Mouse (Mus musculus) erythroblast, adult 5-6 weeks (primary cell): Measurements from ENCODE around the gene Serpina1c. TPM values are rescaled to one million over a fixed set of nuclear protein-coding genes. Genes with fewer than 3 reads are reported as not detected.
"Not testable (repeated sequence)": the region's sequence is repeated elsewhere in the genome, so short reads cannot be mapped to it uniquely, and the experiment has no call there.

Experiments
- ATAC-seq: replicated peaks from 2 replicates; pipeline ENCODE4 v1.8.0; 2016; ENCODE audit warnings: moderate number of reproducible peaks, mild to moderate bottlenecking, moderate TSS enrichment, inconsistent platforms; ENCODE audit not compliant: poor library complexity, low FRiP score, severe bottlenecking
- total RNA-seq, 2 experiments: library from RNA; stranded (forward) in 1 of 2; stranded (reverse) in 1 of 2; fragments of 150-400 nt in 1 of 2; fragments of 200-764, 138-1000 nt in 1 of 2; gene quantifications; 2 replicates each; pipeline versions ENCODE4 v1.2.3 to v1.2.4; 2015 to 2017; ENCODE audit warnings: low replicate concordance in 2 of 2

Gene Serpina1c
- not detected in 2 replicates for total RNA-seq (2015; ENCODE audit: low replicate concordance)
- not detected in 2 replicates for total RNA-seq (2017; ENCODE audit: low replicate concordance)

DNA sequence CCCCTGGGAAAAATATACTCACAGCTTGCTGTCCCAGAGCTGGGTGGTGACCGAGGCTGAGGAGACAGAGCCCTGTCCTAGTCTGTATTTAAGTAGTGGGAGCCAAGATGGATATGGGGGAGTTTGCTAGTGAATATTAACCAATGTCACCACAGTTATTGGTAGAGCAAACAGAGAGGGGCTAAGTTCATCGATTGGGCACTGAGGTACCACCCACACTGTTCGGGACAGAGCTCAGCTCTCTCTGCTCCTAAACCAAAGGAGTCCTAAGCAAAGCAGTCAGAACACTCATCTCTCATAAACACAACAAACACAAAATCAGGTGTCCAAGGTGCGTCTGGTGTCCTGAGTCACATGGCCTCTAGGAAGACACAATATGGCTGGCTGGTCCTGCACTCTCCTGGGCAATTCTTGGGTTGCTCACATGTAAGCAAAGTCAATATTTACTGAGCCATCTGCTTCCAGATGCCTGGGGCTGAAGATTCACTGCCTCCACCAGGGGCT, at the start of gene Serpina1c:
Serpina1c (minus strand) TSS at position 51 of the 504 bp plus-strand sequence.
- not testable (repeated sequence) for ATAC-seq

- ATAC-seq = not testable (repeated sequence)
Measured at GRCm38 (mm10) chr12:103952972-103953371, 48.3 kb upstream of the Serpina1c start.

- ATAC-seq = no peak
Measured at GRCm38 (mm10) chr12:103946243-103946642, 41.6 kb upstream of the Serpina1c start.

GRCm38 (mm10) chr12:103909181-103909580, 4.5 kb upstream of the Serpina1c start:
- not testable (repeated sequence) for ATAC-seq

DNA sequence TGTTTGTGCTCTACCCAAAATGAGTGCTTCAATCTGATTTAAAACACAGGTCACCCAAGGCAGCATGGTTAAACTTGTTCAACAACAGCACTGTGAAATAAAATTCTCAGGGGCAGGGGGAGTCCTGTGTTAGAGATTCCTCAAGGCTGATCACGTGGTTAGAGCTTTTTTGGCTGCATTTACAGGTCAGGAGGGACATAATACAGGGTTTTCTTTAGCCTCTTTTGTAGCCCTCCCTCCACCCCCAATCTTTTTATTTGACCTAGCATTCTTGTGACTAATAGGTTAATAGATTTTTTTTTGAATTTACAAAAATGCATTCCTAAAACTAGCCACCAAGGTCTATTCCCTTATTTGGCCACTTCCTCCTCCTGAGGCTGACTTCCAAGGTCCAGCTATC, 3.1 kb upstream of the Serpina1c start:
- not testable (repeated sequence) for ATAC-seq

GRCm38 (mm10) chr12:103901929-103902328, 2.8 kb downstream of the Serpina1c start:
- ATAC-seq = not testable (repeated sequence)

DNA sequence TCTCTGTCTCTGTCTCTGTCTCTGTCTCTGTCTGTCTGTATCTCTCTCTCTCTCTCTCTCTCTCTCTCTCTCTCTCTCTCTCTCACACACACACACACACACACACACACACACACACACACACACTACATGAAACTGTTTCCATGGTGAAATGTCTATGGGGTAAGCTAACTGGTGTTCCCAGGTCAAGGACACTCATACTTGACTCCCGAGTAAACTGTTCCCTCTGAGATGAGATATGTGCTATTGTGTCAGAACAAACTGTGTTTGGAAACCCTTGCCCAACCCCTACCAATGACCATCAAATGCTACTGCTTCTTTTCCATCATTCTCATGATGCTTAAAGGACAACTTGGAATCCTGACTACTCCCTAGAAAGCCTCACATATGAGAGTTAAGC, 37.8 kb downstream of the Serpina1c start:
- not testable (repeated sequence) for ATAC-seq

DNA sequence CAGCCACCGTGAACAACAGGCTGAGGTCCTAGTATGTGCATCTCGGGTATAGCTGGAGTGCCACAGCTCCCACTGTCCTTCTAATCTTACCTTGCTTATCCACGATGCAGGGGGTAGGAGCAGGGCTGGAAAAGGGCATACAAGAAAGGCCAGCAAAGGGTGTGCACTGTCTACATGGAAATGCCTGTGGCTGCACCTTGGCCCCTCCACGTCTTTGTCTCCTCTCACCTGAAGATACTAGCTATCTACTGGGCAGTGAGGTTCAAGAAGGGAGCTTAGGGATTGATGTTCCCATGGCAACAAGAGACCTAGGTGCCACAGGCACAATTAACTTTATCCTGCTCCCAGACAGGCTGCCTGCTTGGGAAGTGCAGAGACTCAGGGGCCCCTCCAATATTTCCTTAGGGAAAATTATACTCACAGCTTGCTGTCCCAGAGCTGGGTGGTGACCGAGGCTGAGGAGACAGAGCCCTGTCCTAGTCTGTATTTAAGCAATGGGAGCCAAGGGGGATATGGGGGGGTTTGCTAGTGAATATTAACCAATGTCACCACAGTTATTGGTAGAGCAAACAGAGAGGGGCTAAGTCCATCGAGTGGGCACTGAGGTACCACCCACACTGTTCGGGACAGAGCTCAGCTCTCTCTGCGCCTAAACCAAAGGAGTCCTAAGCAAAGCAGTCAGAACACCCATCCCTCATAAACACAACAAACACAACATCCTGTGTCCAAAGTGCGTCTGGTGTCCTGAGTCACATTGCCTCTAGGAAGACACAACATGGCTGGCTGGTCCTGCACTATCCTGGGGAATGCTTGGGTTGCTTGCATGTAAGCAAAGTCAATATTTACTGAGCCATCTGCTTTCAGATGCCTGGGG, 41.3 kb downstream of the Serpina1c start, which contains the start of gene Serpina1a:
Serpina1a (minus strand) TSS at position 462 of the 874 bp plus-strand sequence.
- not testable (repeated sequence) for ATAC-seq

DNA sequence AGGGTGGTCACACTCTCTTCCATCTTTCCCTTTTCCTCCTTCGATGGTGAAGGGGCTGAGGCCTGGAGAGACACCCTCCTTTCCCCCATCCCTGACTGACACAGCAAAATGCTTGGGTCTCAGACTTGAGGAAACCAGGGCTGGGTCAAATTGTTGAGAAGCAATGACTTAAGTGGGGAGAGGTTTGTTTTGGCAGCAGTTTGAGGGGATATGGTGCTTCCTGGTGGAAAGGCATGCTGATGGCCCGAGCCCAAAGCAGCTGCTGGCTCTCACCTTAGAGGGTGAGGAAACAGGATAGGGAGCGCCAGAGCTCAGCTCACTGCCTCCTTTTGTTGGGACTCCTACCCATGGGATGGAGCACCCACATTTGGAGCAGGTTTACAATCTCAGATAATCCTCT, 43.7 kb downstream of the Serpina1c start:
- no peak for ATAC-seq

DNA sequence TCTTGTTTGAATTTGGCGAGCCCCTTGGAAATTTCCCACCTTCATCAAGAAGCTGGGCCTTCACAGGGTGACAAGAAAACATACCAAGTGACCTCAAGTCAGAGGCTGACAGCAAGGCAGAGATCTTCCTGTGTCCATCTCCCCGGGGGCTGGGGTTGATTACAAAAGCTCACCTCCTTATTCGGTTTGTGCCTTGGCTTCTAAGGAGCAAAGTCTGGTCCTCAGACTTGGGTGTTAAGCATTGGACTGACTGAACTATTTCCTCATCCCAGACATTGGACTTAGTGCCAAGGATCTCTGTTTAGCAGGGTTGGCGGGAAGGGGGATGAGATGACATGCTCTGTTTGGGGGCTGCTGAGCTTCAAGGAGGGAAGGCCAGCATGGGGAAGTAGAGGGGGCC, 44.1 kb downstream of the Serpina1c start:
- not testable (repeated sequence) for ATAC-seq

DNA sequence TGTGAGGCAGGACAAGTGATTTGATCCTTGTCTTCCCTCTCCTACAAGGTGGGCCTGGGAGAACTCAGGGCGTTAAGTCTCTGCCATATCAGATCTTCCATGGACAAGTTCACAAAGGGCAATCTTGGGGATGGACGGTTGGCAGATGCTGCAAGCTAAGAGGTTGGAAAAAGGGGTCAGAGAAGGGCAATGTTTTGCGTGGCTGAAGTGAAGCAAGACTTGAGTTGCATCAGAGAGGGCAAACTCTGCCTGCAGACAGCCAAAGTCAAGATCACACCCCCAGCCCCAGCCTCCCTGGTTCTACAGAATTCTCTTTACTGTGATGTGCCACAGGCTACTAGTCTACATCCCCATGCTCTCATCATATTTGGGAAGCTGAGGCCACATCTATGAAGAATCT, 45.1 kb downstream of the Serpina1c start:
- not testable (repeated sequence) for ATAC-seq

DNA sequence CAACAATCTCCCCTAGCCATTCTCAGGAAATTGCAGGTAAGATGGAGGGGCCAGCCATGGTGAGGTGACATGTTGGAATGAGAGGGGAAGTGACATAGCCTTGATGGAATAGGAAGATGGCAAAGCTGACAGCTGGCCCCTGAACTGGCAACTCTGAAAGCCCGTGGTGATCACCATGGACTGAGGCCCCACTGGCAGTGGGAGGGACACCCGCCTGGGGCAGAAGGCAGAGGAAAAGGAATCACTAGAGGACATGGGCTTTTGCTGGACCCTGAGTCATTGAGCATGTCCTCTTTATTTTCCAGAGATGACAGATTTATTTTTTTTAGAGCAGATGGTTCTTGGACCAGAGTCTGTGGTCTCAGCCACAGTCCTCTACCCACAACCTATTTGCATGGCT, 51.7 kb downstream of the Serpina1c start:
- ATAC-seq = not testable (repeated sequence)

Other genes with a start within 250 kb of the Serpina1c start
- gene Serpina6, start 247.7 kb downstream of the Serpina1c start, total RNA-seq (2015; ENCODE audit: low replicate concordance) = not detected in 2 replicates
- not detected in 2 replicates for gene Serpina6, start 247.7 kb downstream of the Serpina1c start, total RNA-seq (2017; ENCODE audit: low replicate concordance)
- gene Serpina16, start 228.7 kb downstream of the Serpina1c start, total RNA-seq (2015; ENCODE audit: low replicate concordance) = not detected in 2 replicates
- not detected in 2 replicates for gene Serpina16, start 228.7 kb downstream of the Serpina1c start, total RNA-seq (2017; ENCODE audit: low replicate concordance)
- not detected in 2 replicates for gene Serpina1f, start 209.4 kb downstream of the Serpina1c start, total RNA-seq (2015; ENCODE audit: low replicate concordance)
- not detected in 2 replicates for gene Serpina1f, start 209.4 kb downstream of the Serpina1c start, total RNA-seq (2017; ENCODE audit: low replicate concordance)
- not detected in 2 replicates for gene Serpina1d, start 131.3 kb downstream of the Serpina1c start, total RNA-seq (2015; ENCODE audit: low replicate concordance)
- not detected in 2 replicates for gene Serpina1d, start 131.3 kb downstream of the Serpina1c start, total RNA-seq (2017; ENCODE audit: low replicate concordance)
- not detected in 2 replicates for gene Serpina1b, start 74.5 kb downstream of the Serpina1c start, total RNA-seq (2015; ENCODE audit: low replicate concordance)
- gene Serpina1b, start 74.5 kb downstream of the Serpina1c start, total RNA-seq (2017; ENCODE audit: low replicate concordance) = not detected in 2 replicates
- gene Serpina1a, start 41.3 kb downstream of the Serpina1c start, total RNA-seq (2015; ENCODE audit: low replicate concordance) = not detected in 2 replicates
- gene Serpina1a, start 41.3 kb downstream of the Serpina1c start, total RNA-seq (2017; ENCODE audit: low replicate concordance) = not detected in 2 replicates
- not detected in 2 replicates for gene Serpina1e, start 54.1 kb upstream of the Serpina1c start, total RNA-seq (2015; ENCODE audit: low replicate concordance)
- not detected in 2 replicates for gene Serpina1e, start 54.1 kb upstream of the Serpina1c start, total RNA-seq (2017; ENCODE audit: low replicate concordance)
- gene Serpina11, start 85.1 kb upstream of the Serpina1c start, total RNA-seq (2015; ENCODE audit: low replicate concordance) = not detected in 2 replicates
- not detected in 2 replicates for gene Serpina11, start 85.1 kb upstream of the Serpina1c start, total RNA-seq (2017; ENCODE audit: low replicate concordance)
- gene Serpina9, start 108.9 kb upstream of the Serpina1c start, total RNA-seq (2015; ENCODE audit: low replicate concordance) = not detected in 2 replicates
- not detected in 2 replicates for gene Serpina9, start 108.9 kb upstream of the Serpina1c start, total RNA-seq (2017; ENCODE audit: low replicate concordance)
- not detected in 2 replicates for gene Serpina12, start 139.6 kb upstream of the Serpina1c start, total RNA-seq (2015; ENCODE audit: low replicate concordance)
- not detected in 2 replicates for gene Serpina12, start 139.6 kb upstream of the Serpina1c start, total RNA-seq (2017; ENCODE audit: low replicate concordance)
- gene Serpina5, start 196.2 kb upstream of the Serpina1c start, total RNA-seq (2015; ENCODE audit: low replicate concordance) = not detected in 2 replicates
- gene Serpina5, start 196.2 kb upstream of the Serpina1c start, total RNA-seq (2017; ENCODE audit: low replicate concordance) = not detected in 2 replicates
- not detected in 2 replicates for gene Serpina3a, start 207.8 kb upstream of the Serpina1c start, total RNA-seq (2015; ENCODE audit: low replicate concordance)
- not detected in 2 replicates for gene Serpina3a, start 207.8 kb upstream of the Serpina1c start, total RNA-seq (2017; ENCODE audit: low replicate concordance)
- gene Serpina3b, start 223.1 kb upstream of the Serpina1c start, total RNA-seq (2015; ENCODE audit: low replicate concordance) = not detected in 2 replicates
- gene Serpina3b, start 223.1 kb upstream of the Serpina1c start, total RNA-seq (2017; ENCODE audit: low replicate concordance) = not detected in 2 replicates
- gene Serpina3c, start 249.0 kb upstream of the Serpina1c start, total RNA-seq (2015; ENCODE audit: low replicate concordance) = not detected in 2 replicates
- not detected in 2 replicates for gene Serpina3c, start 249.0 kb upstream of the Serpina1c start, total RNA-seq (2017; ENCODE audit: low replicate concordance)